Mouse (Mus musculus) liver, embryonic 15.5 days (tissue): ENCODE measurements around the gene Rfx5. TPM values are rescaled to one million over a fixed set of nuclear protein-coding genes. Genes with fewer than 3 reads are reported as not detected.

Source experiments
- ATAC-seq: fragments of 200-750 bp; cut with Nextera tagmentation; 2 replicates; pipeline ENCODE4 v1.8.0; 2017; ENCODE audit warnings: moderate number of reproducible peaks, mild to moderate bottlenecking, moderate library complexity; ENCODE audit not compliant: insufficient read depth
- H3K27ac ChIP-seq: fragments of 300-500 bp; sonication (generic); replicated peaks from 2 replicates; pipeline ENCODE4 v1.5.1; 2015; ENCODE audit warnings: mild to moderate bottlenecking, inconsistent platforms
- H3K27me3 ChIP-seq: fragments of 300-500 bp; sonication (generic); 2 replicates; pipeline ENCODE4 v1.6.1; 2015; ENCODE audit warnings: mild to moderate bottlenecking, inconsistent platforms
- H3K36me3 ChIP-seq: fragments of 300-500 bp; sonication (generic); replicated peaks from 2 replicates; pipeline ENCODE4 v1.6.1; 2015; ENCODE audit warnings: moderate library complexity, mild to moderate bottlenecking, inconsistent platforms
- H3K4me1 ChIP-seq: fragments of 300-500 bp; sonication (generic); replicated peaks from 2 replicates; pipeline ENCODE4 v1.6.1; 2015; ENCODE audit warnings: inconsistent platforms
- H3K4me2 ChIP-seq: fragments of 300-500 bp; sonication (generic); 2 replicates; pipeline ENCODE4 v1.6.1; 2015; ENCODE audit warnings: moderate library complexity, mild to moderate bottlenecking, inconsistent platforms
- H3K4me3 ChIP-seq: fragments of 300-500 bp; sonication (generic); replicated peaks from 2 replicates; pipeline ENCODE4 v1.5.1; 2015; ENCODE audit warnings: mild to moderate bottlenecking, inconsistent platforms
- H3K9ac ChIP-seq: fragments of 300-500 bp; sonication (generic); 2 replicates; pipeline ENCODE4 v1.6.1; 2015; ENCODE audit warnings: moderate library complexity, mild to moderate bottlenecking, inconsistent platforms
- H3K9me3 ChIP-seq: fragments of 300-500 bp; sonication (generic); replicated peaks from 2 replicates; pipeline ENCODE4 v1.6.1; 2016; ENCODE audit warnings: inconsistent platforms
- WGBS: fragments of 180-500 bp; shearing (Covaris S2); methylation state at CpG from one replicate; pipeline ENCODE4 v1.1.7; 2015; ENCODE audit warnings: mixed read lengths; ENCODE audit not compliant: insufficient replicate concordance; 5-methylcytosine and 5-hydroxymethylcytosine counted together
- polyA plus RNA-seq: library from polyadenylated mRNA; unstranded; fragments of >200 nt; fragmentation: Nextera tagmentation; extraction: Ambion mirVana; gene quantifications from 2 replicates; pipeline ENCODE4 v1.2.1, GENCODE M21; 2015

Rfx5 gene
- polyA plus RNA-seq, 1 experiment from 2014 or later = 1.5 TPM

DNA sequence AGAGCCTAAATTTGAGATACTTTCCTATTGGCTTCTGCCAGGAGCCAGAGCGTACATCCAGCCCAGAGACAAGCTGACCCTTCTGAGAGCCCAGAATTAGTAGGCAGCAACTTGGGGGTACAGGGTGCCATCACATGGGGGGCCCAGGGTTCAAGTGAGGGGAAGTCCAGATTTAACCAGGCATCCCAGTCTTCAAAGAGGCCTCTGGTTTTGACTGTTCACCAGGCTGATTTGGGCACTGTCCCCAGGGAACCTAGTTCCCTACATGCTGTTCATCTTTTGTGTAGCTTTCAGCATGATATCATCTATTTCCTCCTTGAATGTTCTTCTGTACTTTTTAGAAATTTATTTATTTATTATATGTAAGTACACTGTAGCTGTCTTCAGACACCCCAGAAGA, 11.1 kb downstream of the Rfx5 start:
- WGBS = 88% methylated on average over 1 of the region's 1 CpGs
- no peaks in the 10 kb centered on the region for H3K36me3 ChIP-seq
- ATAC-seq = no peak

DNA sequence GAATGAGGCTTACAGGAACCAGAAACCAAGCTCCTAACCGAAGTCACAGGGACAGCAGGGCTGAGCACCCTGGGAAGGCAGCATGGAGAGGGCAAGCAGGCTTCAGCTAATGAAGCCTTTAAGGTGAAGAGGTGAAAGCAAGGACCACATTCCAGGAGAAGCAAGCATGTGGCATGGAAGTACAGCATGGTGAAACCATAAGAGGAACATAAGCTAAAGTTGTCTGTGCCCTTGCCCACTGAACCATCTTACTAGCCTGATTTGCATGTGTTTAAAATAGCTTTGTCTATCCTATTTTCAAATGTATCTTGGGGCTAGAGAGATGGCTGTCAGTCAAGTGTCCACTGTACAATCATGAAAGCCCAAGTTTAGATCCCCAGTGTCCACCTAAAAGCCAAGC, 12.0 kb downstream of the Rfx5 start:
- H3K4me1 ChIP-seq = no peaks in the 10 kb centered on the region
- no peaks in the 10 kb centered on the region for H3K9me3 ChIP-seq
- H3K27ac ChIP-seq = no peak overlapping the region
- no peaks in the 10 kb centered on the region for H3K36me3 ChIP-seq
- no peak overlapping the region for H3K4me2 ChIP-seq
- H3K4me3 ChIP-seq = no peak overlapping the region
- ATAC-seq = no peak
- no peaks in the 10 kb centered on the region for H3K27me3 ChIP-seq
- H3K9ac ChIP-seq = no peak overlapping the region
- 41% methylated on average over 1 of the region's 1 CpGs for WGBS

More for the DNA sequence above, 11.1 kb downstream of the Rfx5 start:
- Histone ChIP-seq H3K27ac (no peak overlapping the region), H3K9me3 (no peaks in the 10 kb centered on the region), H3K9ac (no peak overlapping the region), H3K27me3 (no peaks in the 10 kb centered on the region), H3K4me2 (no peak overlapping the region), H3K4me3 (no peak overlapping the region), H3K4me1 (no peaks in the 10 kb centered on the region)

DNA sequence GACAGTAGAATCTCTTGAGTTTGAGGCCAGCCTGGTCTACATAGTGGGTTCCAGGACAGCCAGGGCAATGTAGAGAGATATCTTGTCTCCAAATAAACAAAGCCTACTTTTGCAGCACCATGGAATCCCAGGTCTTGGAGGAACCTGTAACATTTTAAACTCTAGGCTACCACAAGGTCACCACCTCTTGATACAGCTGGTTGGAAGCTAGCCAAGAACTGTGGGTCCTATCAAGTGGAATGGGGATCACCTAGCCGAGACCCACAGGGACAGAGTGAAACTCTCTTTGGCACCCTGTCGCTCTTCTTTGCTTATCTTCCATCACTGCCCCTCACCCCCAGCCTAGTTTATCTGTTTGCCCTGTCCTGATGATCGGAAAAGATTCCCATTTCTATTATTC, 18.7 kb downstream of the Rfx5 start:
- no peak overlapping the region for H3K27ac ChIP-seq
- no peak for ATAC-seq

DNA sequence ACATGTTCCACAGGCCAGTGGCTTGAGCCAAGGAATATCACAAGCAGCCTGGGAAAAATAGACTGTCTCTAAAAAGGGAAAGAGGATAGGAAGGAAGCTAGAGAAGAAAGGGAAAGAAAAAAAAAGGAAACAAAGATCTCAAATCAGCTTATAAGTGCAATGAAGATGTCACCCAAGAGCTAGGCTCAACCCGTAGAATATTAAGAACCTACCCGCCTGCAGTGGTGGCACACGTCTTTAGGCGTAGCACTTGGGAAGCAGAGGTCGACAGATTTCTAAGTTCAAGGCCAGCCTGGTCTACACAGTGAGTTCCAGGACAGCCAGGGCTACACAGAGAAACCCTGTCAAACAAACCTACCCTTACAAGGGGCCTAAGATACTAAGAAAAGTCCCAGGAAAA, 19.7 kb downstream of the Rfx5 start:
- Histone ChIP-seq H3K9ac (no peak overlapping the region; the same call in 1 of the 2 replicates), H3K4me3 (peak overlapping the region; percentile 99; the same call in 1 of the 2 replicates), H3K4me1 (peaks cover 41% of the 10 kb centered on the region), H3K27me3 (no peaks in the 10 kb centered on the region), H3K27ac (no peak overlapping the region), H3K4me2 (peak overlapping the region; percentile 89), H3K36me3 (peaks cover 10% of the 10 kb centered on the region; the same call in 1 of the 2 replicates), H3K9me3 (no peaks in the 10 kb centered on the region)
- ATAC-seq = no peak
- 75% methylated on average over 5 of the region's 5 CpGs for WGBS

More for the DNA sequence above, 18.7 kb downstream of the Rfx5 start:
- Histone ChIP-seq H3K9me3 (no peaks in the 10 kb centered on the region), H3K36me3 (peaks cover 3% of the 10 kb centered on the region; the same call in 1 of the 2 replicates), H3K4me1 (peaks cover 38% of the 10 kb centered on the region), H3K4me2 (no peak overlapping the region), H3K9ac (no peak overlapping the region), H3K27me3 (no peaks in the 10 kb centered on the region), H3K4me3 (no peak overlapping the region)
- WGBS = 49% methylated on average over 3 of the region's 3 CpGs

DNA sequence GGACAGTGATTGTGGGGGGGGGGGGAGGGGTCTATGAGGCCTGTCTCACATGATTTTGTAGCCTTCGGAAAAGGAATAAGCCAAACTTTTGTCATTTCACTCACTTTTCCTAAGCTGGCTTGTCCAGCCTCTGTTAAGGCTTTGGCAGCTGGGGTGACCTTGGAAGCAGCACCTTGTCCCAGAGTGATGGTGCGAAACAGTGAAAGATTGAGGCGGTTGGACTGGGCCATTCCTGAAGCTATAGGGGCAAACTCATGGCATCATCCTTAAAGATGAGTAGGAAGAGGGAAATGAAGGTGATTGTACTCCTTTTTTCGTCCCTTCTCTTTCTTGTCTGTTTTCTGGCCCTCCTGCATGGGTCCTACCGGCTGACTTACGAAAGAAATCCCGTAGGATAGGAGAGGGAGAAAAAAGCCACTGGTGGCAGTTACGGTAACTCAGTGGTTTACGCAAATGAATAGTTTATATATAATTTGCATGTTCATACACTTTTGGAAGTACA, 20.2 kb downstream of the Rfx5 start:
- no peak overlapping the region for H3K27ac ChIP-seq
- H3K9ac ChIP-seq = peak overlapping the region; percentile 96
- peak overlapping the region; percentile 99 for H3K4me3 ChIP-seq
- 24% methylated on average over 9 of the region's 9 CpGs for WGBS
- no peak for ATAC-seq
- H3K36me3 ChIP-seq = peaks cover 10% of the 10 kb centered on the region; the same call in 1 of the 2 replicates
- peak overlapping the region; percentile 89 for H3K4me2 ChIP-seq
- peaks cover 41% of the 10 kb centered on the region for H3K4me1 ChIP-seq
- H3K27me3 ChIP-seq = no peaks in the 10 kb centered on the region
- H3K9me3 ChIP-seq = no peaks in the 10 kb centered on the region

DNA sequence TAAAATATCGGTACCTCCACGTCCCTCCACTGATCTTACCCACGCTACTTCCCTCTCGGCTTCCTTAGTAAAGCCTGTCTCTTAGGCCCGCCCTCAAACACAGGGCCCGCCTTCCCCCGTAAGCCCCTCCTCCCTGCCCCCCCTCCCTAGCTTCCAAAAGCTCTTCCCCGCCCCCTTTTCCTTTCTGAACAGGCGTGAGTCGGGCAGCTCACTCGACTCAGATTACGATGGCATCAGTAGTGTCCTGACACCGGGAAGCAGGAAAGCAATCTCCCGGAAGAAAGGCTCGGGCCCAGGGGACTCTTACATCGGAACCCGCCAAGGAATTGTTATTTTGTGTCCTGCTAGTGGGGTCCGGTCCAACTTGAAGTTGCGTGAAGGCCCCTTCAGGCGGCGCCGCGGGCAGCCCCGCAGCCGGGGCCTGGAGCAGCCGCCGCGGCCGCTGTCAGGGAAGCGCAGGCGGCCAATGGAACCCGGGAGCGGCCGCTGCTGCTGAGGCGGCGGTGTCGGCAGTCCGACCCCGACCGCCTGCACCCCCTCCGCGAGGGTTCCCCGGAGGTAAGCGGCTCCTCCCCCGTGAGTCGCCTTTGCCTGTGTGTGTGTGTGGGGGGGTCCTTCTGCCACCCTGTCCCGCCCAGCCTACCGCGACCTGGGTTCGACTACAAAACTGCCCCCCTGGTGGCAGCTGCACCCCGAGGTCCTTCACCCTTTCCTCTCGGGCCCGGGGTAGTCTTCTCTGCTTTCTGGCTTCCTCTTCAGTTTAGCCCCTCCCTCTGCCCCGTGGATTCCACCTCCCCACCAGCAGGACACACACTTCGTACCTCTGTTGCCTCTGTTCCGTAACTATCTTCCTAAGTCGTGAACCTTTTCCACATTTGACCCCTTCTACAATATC, 20.9 kb downstream of the Rfx5 start, which contains the start of gene Pi4kb:
Gene Pi4kb (plus strand): TSS at position 204 of the 895 bp plus-strand sequence.
- H3K9me3 ChIP-seq = no peaks in the 10 kb centered on the region
- H3K27ac ChIP-seq = peak within 1 kb of the TSS; percentile 91
- peak within 1 kb of the TSS; percentile 96 for H3K9ac ChIP-seq
- ATAC-seq = peak; percentile 94
- no peaks in the 10 kb centered on the region for H3K27me3 ChIP-seq
- H3K36me3 ChIP-seq = peaks cover 10% of the 10 kb centered on the region; the same call in 1 of the 2 replicates
- under 1% methylated on average over 50 of the region's 57 CpGs for WGBS
- H3K4me3 ChIP-seq = peak within 1 kb of the TSS; percentile 99
- peaks cover 41% of the 10 kb centered on the region for H3K4me1 ChIP-seq
- peak within 1 kb of the TSS; percentile 89 for H3K4me2 ChIP-seq

DNA sequence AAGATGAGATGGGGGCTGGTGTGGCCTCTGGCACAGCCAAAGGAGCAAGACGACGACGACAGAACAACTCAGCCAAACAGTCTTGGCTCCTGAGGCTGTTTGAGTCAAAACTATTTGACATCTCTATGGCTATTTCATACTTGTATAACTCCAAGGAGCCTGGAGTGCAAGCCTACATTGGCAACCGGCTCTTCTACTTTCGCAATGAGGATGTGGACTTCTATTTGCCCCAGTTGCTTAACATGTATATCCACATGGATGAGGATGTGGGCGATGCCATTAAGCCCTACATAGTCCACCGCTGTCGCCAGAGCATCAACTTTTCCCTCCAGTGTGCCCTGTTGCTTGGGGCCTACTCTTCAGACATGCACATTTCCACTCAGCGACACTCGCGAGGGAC, 30.4 kb downstream of the Rfx5 start:
- H3K4me3 ChIP-seq = no peak overlapping the region
- ATAC-seq = no peak
- H3K9me3 ChIP-seq = no peaks in the 10 kb centered on the region
- H3K36me3 ChIP-seq = peaks cover 54% of the 10 kb centered on the region
- peaks cover 31% of the 10 kb centered on the region for H3K4me1 ChIP-seq
- no peak overlapping the region for H3K9ac ChIP-seq
- 87% methylated on average over 11 of the region's 11 CpGs for WGBS
- no peak overlapping the region for H3K27ac ChIP-seq
- H3K4me2 ChIP-seq = no peak overlapping the region
- no peaks in the 10 kb centered on the region for H3K27me3 ChIP-seq

DNA sequence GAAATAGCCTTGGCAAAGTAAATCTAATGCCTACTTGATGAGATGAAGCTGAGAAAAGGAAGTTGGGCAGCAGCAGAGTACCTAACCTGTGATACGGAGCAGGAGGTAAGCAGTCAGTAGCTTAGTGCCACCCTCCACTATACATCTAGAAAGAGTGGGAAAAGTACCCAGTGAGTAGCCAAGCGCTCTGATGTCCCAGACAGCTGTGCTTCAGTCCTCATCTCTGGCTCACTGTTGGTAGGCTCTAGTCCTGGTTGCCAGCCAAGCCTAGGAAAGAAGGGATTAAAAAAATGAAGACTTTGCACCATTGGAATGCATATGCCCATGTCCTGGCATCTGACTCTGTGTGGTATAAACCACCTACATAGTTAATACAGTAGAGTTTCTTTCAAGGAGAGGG, 31.6 kb downstream of the Rfx5 start:
- ATAC-seq = no peak
- Histone ChIP-seq H3K4me2 (no peak overlapping the region), H3K4me1 (peaks cover 37% of the 10 kb centered on the region), H3K9ac (no peak overlapping the region), H3K27ac (no peak overlapping the region), H3K4me3 (no peak overlapping the region), H3K9me3 (no peaks in the 10 kb centered on the region), H3K36me3 (peaks cover 59% of the 10 kb centered on the region), H3K27me3 (no peaks in the 10 kb centered on the region)
- 91% methylated on average over 2 of the region's 2 CpGs for WGBS

DNA sequence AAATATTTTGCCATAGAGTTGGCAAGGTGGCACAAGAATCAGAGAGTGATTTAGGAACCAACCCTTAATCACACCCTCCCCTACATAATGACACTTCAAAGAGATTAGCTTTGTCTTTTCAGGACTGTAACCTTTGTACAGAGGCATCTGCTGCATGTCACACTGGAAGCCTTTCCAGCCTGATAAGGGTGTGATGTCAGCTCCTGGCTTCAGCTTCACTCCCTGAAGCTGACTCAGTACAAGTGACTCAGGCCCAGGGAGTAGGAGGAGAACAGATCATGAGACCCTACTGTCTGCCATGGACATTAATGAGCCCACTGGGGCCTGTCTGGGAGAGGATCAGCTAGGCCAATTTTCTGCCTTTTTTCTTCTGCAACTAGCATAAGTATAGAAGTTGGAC, 33.7 kb downstream of the Rfx5 start:
- H3K9ac ChIP-seq = no peak overlapping the region
- no peak overlapping the region for H3K4me3 ChIP-seq
- 0 out of 2 replicates have a peak overlapping the region, but pooled peaks have one; percentile 41 for H3K27ac ChIP-seq
- ATAC-seq = peak; percentile 53
- no peak overlapping the region for H3K4me2 ChIP-seq
- no peaks in the 10 kb centered on the region for H3K9me3 ChIP-seq
- H3K4me1 ChIP-seq = peaks cover 37% of the 10 kb centered on the region
- no peaks in the 10 kb centered on the region for H3K27me3 ChIP-seq
- peaks cover 59% of the 10 kb centered on the region for H3K36me3 ChIP-seq

DNA sequence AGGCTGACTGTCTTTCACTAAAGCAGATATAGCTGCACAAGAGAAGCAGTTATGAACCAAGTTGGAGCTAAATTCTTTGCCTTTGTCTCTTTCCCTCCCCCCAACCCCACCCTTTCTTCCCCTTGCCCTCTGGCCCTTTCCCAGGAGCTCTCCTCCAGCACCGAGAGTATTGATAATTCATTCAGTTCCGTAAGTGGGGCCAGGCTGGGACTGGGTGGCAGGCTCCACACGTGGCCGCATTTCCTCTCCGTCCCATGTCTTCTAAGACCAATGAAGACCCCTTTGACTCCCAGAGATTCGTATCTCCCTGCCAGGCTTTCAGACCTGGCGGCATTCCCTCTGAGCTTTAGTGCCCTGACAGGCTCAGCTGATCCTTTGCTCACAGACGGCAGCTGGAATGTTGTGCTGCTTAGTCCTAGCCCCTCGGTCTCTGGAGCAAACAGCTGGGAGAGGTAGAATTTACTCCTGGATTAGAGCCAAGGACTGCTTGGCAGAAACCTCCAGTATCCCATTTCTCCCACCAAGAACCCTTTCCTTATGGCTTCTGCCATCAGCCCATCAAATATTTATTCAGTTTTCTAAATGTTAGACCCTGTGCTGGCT, 35.4 kb downstream of the Rfx5 start:
- Histone ChIP-seq H3K4me2 (no peak overlapping the region), H3K27ac (no peak overlapping the region)
- ATAC-seq = no peak

DNA sequence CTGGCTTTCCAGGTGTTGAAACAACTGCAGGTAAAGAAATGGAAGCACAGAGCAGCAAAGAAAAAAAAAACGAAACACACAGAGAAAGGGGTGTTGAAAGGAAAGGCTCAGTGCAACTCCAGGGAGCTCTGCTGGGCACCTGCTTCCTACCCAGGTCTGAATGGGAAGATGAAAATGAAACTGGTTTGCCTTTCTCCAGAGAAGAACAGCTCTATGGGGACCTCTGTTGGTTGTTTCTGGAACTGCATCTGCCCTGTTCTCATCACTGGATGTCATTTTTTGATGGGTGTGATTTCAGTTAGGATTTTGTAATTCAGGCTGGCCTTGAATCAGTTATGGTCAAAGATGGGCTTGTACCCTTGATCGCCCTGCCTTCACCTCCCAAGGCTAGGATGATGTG, 43.1 kb downstream of the Rfx5 start:
- H3K27ac ChIP-seq = no peak overlapping the region
- WGBS = 18% methylated on average over 2 of the region's 2 CpGs
- no peak overlapping the region for H3K4me3 ChIP-seq

More for the DNA sequence above, 35.4 kb downstream of the Rfx5 start:
- Histone ChIP-seq H3K4me1 (peaks cover 37% of the 10 kb centered on the region), H3K27me3 (no peaks in the 10 kb centered on the region), H3K9ac (no peak overlapping the region), H3K9me3 (no peaks in the 10 kb centered on the region), H3K36me3 (peaks cover 62% of the 10 kb centered on the region), H3K4me3 (no peak overlapping the region)
- 69% methylated on average over 9 of the region's 9 CpGs for WGBS

More for the DNA sequence above, 43.1 kb downstream of the Rfx5 start:
- Histone ChIP-seq H3K9ac (no peak overlapping the region), H3K9me3 (no peaks in the 10 kb centered on the region), H3K36me3 (peaks cover 93% of the 10 kb centered on the region), H3K4me1 (peaks cover 4% of the 10 kb centered on the region), H3K27me3 (no peaks in the 10 kb centered on the region), H3K4me2 (peak overlapping the region; percentile 36; the same call in 1 of the 2 replicates)
- ATAC-seq = no peak
